Mouse (Mus musculus) myocyte (in vitro differentiated cells): ENCODE measurements around the gene Dnmt1. TPM values are rescaled to one million over a fixed set of nuclear protein-coding genes. Genes with fewer than 3 reads are reported as not detected.

Experiments used
- H3K27me3 ChIP-seq: one replicate; pipeline ENCODE4 v1.6.1; 2011; ENCODE audit not compliant: control insufficient read depth, insufficient read depth, insufficient read length
- H3K36me3 ChIP-seq: one replicate; pipeline ENCODE4 v1.6.1; 2011; ENCODE audit not compliant: control insufficient read depth, insufficient read depth
- H3K4me2 ChIP-seq: one replicate; pipeline ENCODE4 v1.6.1; 2011; ENCODE audit warnings: low read depth, control low read depth
- H3K4me3 ChIP-seq: one replicate; pipeline ENCODE4 v1.5.1; 2011; ENCODE audit warnings: mild to moderate bottlenecking, control low read depth, moderate library complexity
- H3K79me2 ChIP-seq: one replicate; pipeline ENCODE4 v1.6.1; 2011; ENCODE audit not compliant: control insufficient read depth, insufficient read depth
- H3ac ChIP-seq: one replicate; pipeline ENCODE4 v1.6.1; 2011; ENCODE audit not compliant: control insufficient read depth, insufficient read length
- CEBPB ChIP-seq: IDR thresholded peaks from 2 replicates; pipeline ENCODE4 v1.6.1; 2011; ENCODE audit warnings: mild to moderate bottlenecking, moderate library complexity; ENCODE audit not compliant: poor library complexity, insufficient read depth, severe bottlenecking
- E2F4 ChIP-seq: IDR thresholded peaks from one replicate; pipeline ENCODE4 v1.6.1; 2011; ENCODE audit warnings: mild to moderate bottlenecking, control low read depth, moderate library complexity; ENCODE audit not compliant: insufficient read depth
- MAX ChIP-seq: IDR thresholded peaks from one replicate; pipeline ENCODE4 v1.6.1; 2011; ENCODE audit warnings: low read depth, mild to moderate bottlenecking, control low read depth
- MYOD1 ChIP-seq, 3 experiments: IDR thresholded peaks; one replicate each; pipeline ENCODE4 v1.6.1; 2011; ENCODE audit warnings: control low read depth in 2 of 3, low read depth in 2 of 3, mild to moderate bottlenecking in 2 of 3, moderate library complexity in 1 of 3; ENCODE audit not compliant: insufficient read length in 2 of 3, control insufficient read depth in 1 of 3
- MYOG ChIP-seq, 3 experiments: IDR thresholded peaks; one replicate each; pipeline ENCODE4 v1.6.1; 2011; ENCODE audit warnings: control low read depth in 2 of 3, low read depth in 2 of 3, mild to moderate bottlenecking in 2 of 3; ENCODE audit not compliant: insufficient read length in 2 of 3, control insufficient read depth in 1 of 3, insufficient read depth in 1 of 3
- POLR2A ChIP-seq: IDR thresholded peaks from one replicate; pipeline ENCODE4 v1.6.1; 2011; ENCODE audit warnings: low read depth, mild to moderate bottlenecking, control low read depth, moderate library complexity; ENCODE audit not compliant: insufficient read length
- POLR2AphosphoS2 ChIP-seq: IDR thresholded peaks from one replicate; pipeline ENCODE4 v1.6.1; 2011; ENCODE audit warnings: low read depth, control low read depth; ENCODE audit not compliant: insufficient read length
- REST ChIP-seq: IDR thresholded peaks from one replicate; pipeline ENCODE4 v1.6.1; 2011; ENCODE audit warnings: mild to moderate bottlenecking, control low read depth, moderate library complexity; ENCODE audit not compliant: insufficient read depth, insufficient read length
- SRF ChIP-seq: IDR thresholded peaks from one replicate; pipeline ENCODE4 v1.6.1; 2011; ENCODE audit warnings: low read depth; ENCODE audit not compliant: control insufficient read depth, insufficient read length
- TCF12 ChIP-seq: IDR thresholded peaks from one replicate; pipeline ENCODE4 v1.6.1; 2011; ENCODE audit warnings: mild to moderate bottlenecking, control low read depth; ENCODE audit not compliant: poor library complexity, insufficient read depth, severe bottlenecking
- TCF3 ChIP-seq: IDR thresholded peaks from one replicate; pipeline ENCODE4 v1.6.1; 2011; ENCODE audit warnings: low read depth, control low read depth; ENCODE audit not compliant: insufficient read length
- USF1 ChIP-seq: IDR thresholded peaks from one replicate; pipeline ENCODE4 v1.6.1; 2011; ENCODE audit warnings: low read depth, mild to moderate bottlenecking, control low read depth, moderate library complexity
- polyA plus RNA-seq: library from polyadenylated mRNA; unstranded; fragments of >200 nt; fragmentation: generic; extraction: Trizol; gene quantifications from one replicate; pipeline ENCODE4 v1.2.1, GENCODE M21; 2012; ENCODE audit warnings: missing spikeins

Dnmt1 gene
- polyA plus RNA-seq, 1 experiment, result 22.1 TPM

DNA sequence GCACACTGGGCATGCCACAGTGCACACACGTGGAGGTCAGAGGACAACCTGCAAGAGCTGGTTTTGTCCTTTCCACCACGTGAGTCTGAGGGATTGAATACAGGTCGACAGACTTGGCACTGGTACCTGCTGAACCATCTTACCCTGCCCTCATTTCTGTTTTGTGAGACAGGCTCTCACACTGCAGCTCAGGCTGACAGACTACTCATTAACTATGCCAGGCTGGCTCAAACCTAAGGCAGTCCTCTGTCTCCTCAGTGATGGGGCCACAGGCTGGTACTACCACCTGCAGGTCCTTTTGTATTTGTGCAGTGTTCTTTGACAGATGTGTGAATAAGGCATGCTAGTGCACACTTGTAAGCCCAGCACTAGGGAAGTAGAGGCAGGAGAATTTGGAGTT, 35.4 kb upstream of the Dnmt1 start:
- TF ChIP-seq MYOG (IDR thresholded peaks at IDR 0.05; ENCODE audit: control insufficient read depth in 1 of 3, insufficient read depth in 1 of 3, insufficient read length in 2 of 3, low read depth in 2 of 3) (no peak), POLR2A (no peak), E2F4 (no peak), MYOD1 (IDR thresholded peaks at IDR 0.05; ENCODE audit: control insufficient read depth in 1 of 3, insufficient read length in 2 of 3, low read depth in 2 of 3) (no peak), USF1 (no peak), SRF (no peak), CEBPB (no peak), TCF3 (no peak), REST (no peak), MAX (no peak), TCF12 (no peak), POLR2AphosphoS2 (no peak)
- no peaks in the 10 kb centered on the region for H3K79me2 ChIP-seq
- H3K27me3 ChIP-seq, result no peaks in the 10 kb centered on the region
- H3ac ChIP-seq, result no peak overlapping the region
- H3K4me3 ChIP-seq, result no peak overlapping the region
- no peaks in the 10 kb centered on the region for H3K36me3 ChIP-seq
- no peak overlapping the region for H3K4me2 ChIP-seq

DNA sequence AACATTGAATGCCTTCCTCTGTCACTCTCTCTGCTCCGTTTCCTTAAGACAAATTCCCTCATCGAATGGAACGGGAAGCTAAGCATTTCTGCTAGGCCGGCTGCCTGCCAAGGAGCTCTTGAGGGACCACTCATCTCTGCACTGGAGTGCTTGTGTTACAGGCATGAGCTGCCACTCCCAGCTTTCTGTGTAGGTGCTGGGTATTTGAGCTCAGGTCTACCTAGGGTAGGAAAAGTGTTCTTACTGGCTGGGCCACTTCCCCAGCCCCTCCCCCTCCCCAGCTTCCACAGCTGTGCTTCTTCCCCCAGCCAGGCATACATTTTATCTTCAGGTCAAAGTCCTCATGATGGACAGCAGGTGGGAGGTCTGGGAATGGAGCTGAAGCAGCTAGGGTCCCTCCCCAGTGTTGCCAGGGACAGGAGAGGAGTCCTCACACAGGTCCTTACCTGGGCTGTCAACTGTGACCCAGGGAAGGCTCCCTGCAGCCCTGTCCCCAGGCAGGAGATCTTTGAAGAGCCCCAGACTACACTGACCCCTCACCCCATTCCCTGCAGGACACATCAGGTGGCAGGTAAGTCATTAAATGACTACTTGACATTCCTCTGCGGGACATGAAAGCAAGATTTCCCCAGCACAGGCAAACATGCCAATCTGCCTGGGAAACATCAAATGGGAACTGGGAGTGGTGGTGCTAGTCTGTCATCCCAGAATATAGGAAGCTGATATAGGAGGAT, 33.6 kb upstream of the Dnmt1 start:
- TF ChIP-seq E2F4 (no peak), POLR2A (no peak), MYOG (IDR thresholded peaks at IDR 0.05; ENCODE audit: control insufficient read depth in 1 of 3, insufficient read depth in 1 of 3, insufficient read length in 2 of 3, low read depth in 2 of 3) (no peak)
- no peak overlapping the region for H3K4me3 ChIP-seq
- no peaks in the 10 kb centered on the region for H3K79me2 ChIP-seq
- H3K36me3 ChIP-seq, result no peaks in the 10 kb centered on the region
- no peak overlapping the region for H3ac ChIP-seq
- H3K4me2 ChIP-seq, result no peak overlapping the region
- H3K27me3 ChIP-seq, result peaks cover 7% of the 10 kb centered on the region

DNA sequence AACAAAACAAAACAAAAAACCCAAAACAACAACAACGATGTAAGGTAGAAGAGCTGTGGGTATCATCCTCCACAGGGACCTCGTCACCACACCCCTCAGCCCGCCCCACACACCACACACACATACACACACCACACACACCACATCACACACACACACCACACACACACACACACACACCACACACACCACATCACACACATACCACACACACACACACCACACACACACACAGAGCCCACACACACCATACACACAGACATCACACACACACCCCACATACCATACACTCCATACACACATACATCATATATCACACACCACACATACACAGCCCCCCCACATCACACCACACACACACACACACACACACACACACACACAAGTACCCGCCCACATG, 31.9 kb upstream of the Dnmt1 start:
- no peak overlapping the region for H3K4me2 ChIP-seq
- no peak overlapping the region for H3K4me3 ChIP-seq
- TF ChIP-seq POLR2A, result no peak
- no peak for TF ChIP-seq POLR2AphosphoS2
- no peak for TF ChIP-seq CEBPB
- no peak for TF ChIP-seq TCF3
- no peak for TF ChIP-seq USF1
- TF ChIP-seq SRF, result no peak
- no peak for TF ChIP-seq TCF12
- TF ChIP-seq MYOG (IDR thresholded peaks at IDR 0.05; ENCODE audit: control insufficient read depth in 1 of 3, insufficient read depth in 1 of 3, insufficient read length in 2 of 3, low read depth in 2 of 3), result no peak
- no peak for TF ChIP-seq REST
- TF ChIP-seq MAX, result no peak
- no peak for TF ChIP-seq E2F4
- TF ChIP-seq MYOD1 (IDR thresholded peaks at IDR 0.05; ENCODE audit: control insufficient read depth in 1 of 3, insufficient read length in 2 of 3, low read depth in 2 of 3), result no peak
- H3K36me3 ChIP-seq, result no peaks in the 10 kb centered on the region
- no peaks in the 10 kb centered on the region for H3K79me2 ChIP-seq
- H3ac ChIP-seq, result no peak overlapping the region
- peaks cover 14% of the 10 kb centered on the region for H3K27me3 ChIP-seq

DNA sequence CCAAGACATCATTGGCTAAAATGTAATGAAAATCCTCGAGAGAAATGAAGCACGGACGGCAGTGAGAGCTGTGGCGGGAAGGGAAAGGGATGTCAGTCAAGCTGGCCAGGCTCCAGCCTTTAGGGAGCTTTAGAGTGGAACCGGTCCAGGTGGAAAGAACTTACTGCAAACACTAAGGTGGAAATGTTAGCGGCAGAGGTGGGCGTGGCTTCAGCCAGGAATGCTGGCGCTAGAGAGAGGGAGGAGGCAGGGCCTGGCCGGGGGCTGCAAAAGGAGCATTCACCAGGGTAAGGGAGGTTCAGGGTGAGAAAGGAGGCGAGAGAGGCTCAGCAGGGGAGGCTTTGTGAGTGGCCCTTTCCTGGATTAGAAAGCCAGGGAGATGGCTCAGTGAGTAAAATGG, 31.2 kb upstream of the Dnmt1 start:
- TF ChIP-seq TCF12 (no peak), POLR2AphosphoS2 (no peak), POLR2A (no peak), MAX (no peak), MYOG (IDR thresholded peaks at IDR 0.05; ENCODE audit: control insufficient read depth in 1 of 3, insufficient read depth in 1 of 3, insufficient read length in 2 of 3, low read depth in 2 of 3) (no peak), SRF (no peak), E2F4 (no peak), REST (no peak), TCF3 (no peak), CEBPB (no peak), USF1 (no peak), MYOD1 (IDR thresholded peaks at IDR 0.05; ENCODE audit: control insufficient read depth in 1 of 3, insufficient read length in 2 of 3, low read depth in 2 of 3) (no peak)

More for the DNA sequence above, 31.2 kb upstream of the Dnmt1 start:
- Histone ChIP-seq H3K79me2 (no peaks in the 10 kb centered on the region), H3K4me3 (no peak overlapping the region), H3K36me3 (no peaks in the 10 kb centered on the region), H3K27me3 (peaks cover 14% of the 10 kb centered on the region), H3ac (no peak overlapping the region), H3K4me2 (no peak overlapping the region)
